Mouse (Mus musculus): ENCODE measurements around the gene Cntf.

The Cntf gene

GRCm38 (mm10) chr19:12765308-12765707 lies at the start of gene Cntf:
Gene Cntf (minus strand): TSS chr19:12765632.
- DNase-seq, result no peak

- DNase-seq, result no peak
Observed at GRCm38 (mm10) chr19:12813883-12814282, 48.5 kb upstream of the Cntf start.

GRCm38 (mm10) chr19:12812644-12813364 lies 47.4 kb upstream of the Cntf start:
- no peak for DNase-seq

- no peak for DNase-seq
Observed at GRCm38 (mm10) chr19:12806214-12806613, 40.8 kb upstream of the Cntf start.

GRCm38 (mm10) chr19:12805730-12806129 lies 40.3 kb upstream of the Cntf start:
- DNase-seq, result peak; percentile 7

GRCm38 (mm10) chr19:12804237-12804636 lies 38.8 kb upstream of the Cntf start:
- DNase-seq, result no peak

GRCm38 (mm10) chr19:12802830-12803229 lies 37.4 kb upstream of the Cntf start:
- no peak for DNase-seq

- DNase-seq, result no peak
Observed at GRCm38 (mm10) chr19:12801046-12801445, 35.6 kb upstream of the Cntf start.

GRCm38 (mm10) chr19:12800621-12801020 lies 35.2 kb upstream of the Cntf start:
- no peak for DNase-seq

GRCm38 (mm10) chr19:12799081-12799480 lies 33.6 kb upstream of the Cntf start:
- DNase-seq, result no peak

GRCm38 (mm10) chr19:12798404-12798803 lies 33.0 kb upstream of the Cntf start:
- DNase-seq, result no peak

GRCm38 (mm10) chr19:12797071-12797470 lies 31.6 kb upstream of the Cntf start:
- DNase-seq, result peak; percentile 56

GRCm38 (mm10) chr19:12796328-12796931 lies 31.0 kb upstream of the Cntf start:
- DNase-seq, result peak; percentile 70

GRCm38 (mm10) chr19:12795511-12796327 lies 30.3 kb upstream of the Cntf start, which contains the start of the genes Zfp91 and Lpxn:
Gene Zfp91 (minus strand): TSS chr19:12796126.
Gene Lpxn (plus strand): TSS chr19:12796193.
- DNase-seq, result peak; percentile 98

GRCm38 (mm10) chr19:12795110-12795509 lies 29.7 kb upstream of the Cntf start:
- no peak for DNase-seq

GRCm38 (mm10) chr19:12794056-12795044 lies 28.9 kb upstream of the Cntf start:
- DNase-seq, result peak; percentile 97

GRCm38 (mm10) chr19:12792374-12792773 lies 26.9 kb upstream of the Cntf start:
- no peak for DNase-seq

GRCm38 (mm10) chr19:12787721-12788120 lies 22.3 kb upstream of the Cntf start:
- DNase-seq, result no peak

GRCm38 (mm10) chr19:12786803-12787395 lies 21.5 kb upstream of the Cntf start:
- no peak for DNase-seq

GRCm38 (mm10) chr19:12780437-12780836 lies 15.0 kb upstream of the Cntf start:
- no peak for DNase-seq

GRCm38 (mm10) chr19:12770888-12771287 lies 5.5 kb upstream of the Cntf start:
- no peak for DNase-seq
